Mouse (Mus musculus) left cerebral cortex, postnatal 14 days (tissue): ENCODE results near the gene Zmat5. TPM values are rescaled to one million over a fixed set of nuclear protein-coding genes. Genes with fewer than 3 reads are reported as not detected.

Source experiments
- DNase-seq, 2 experiments: peaks; one replicate each; pipeline ENCODE4 v3.0.0; 2021 to 2022; ENCODE audit warnings: low spot score in 2 of 2, mixed read lengths in 1 of 2
- intact Hi-C: fragments of 180-260 bp; cut with DNase I; formaldehyde crosslinking; loops from one replicate; pipeline ENCODE4 v1.15.1; 2025
- long read RNA-seq, 2 experiments: library from polyadenylated mRNA; stranded (forward); transcript quantifications; one replicate each; pipeline ENCODE4 v2.0.0; 2021
- total RNA-seq, 2 experiments: library from RNA; stranded (reverse); gene quantifications; 2 replicates each; pipeline ENCODE4 v1.2.3; 2021

Gene Zmat5
- total RNA-seq, result 10 to 100 TPM; 25.7 to 30.7 TPM
- long read RNA-seq, experiment 1, transcript Zmat5-201 (6 exons, 792 nt), result major isoform, 7 of 27 reads
- long read RNA-seq, experiment 1, partial matches to known transcripts, result 2 of 27 reads
- long read RNA-seq, experiment 1, other reads (novel, unspliced or antisense), result 18 of 27 reads
- long read RNA-seq, experiment 2, transcript Zmat5-201 (6 exons, 792 nt), result major isoform, 6 of 22 reads
- long read RNA-seq, experiment 2, partial matches to known transcripts, result 2 of 22 reads
- long read RNA-seq, experiment 2, other reads (novel, unspliced or antisense), result 14 of 22 reads

- DNase-seq, result peak; percentile 91 to 95
- intact Hi-C loops, result no loop called here
These were observed at the start of gene Zmat5, which contains the start of gene Uqcr10 for GRCm38 (mm10) chr11:4704072-4704964. Zmat5 (plus strand) TSS chr11:4704678. Uqcr10 (minus strand) TSS chr11:4704342.

- DNase-seq, result no peak
- intact Hi-C loops, result no loop called here
These were observed 44.7 kb upstream of the Zmat5 start for GRCm38 (mm10) chr11:4659818-4660217.

- no peak for DNase-seq
- intact Hi-C loops, result no loop called here
These were observed 44.0 kb upstream of the Zmat5 start for GRCm38 (mm10) chr11:4660309-4661025.

GRCm38 (mm10) chr11:4661324-4661723, 43.2 kb upstream of the Zmat5 start:
- no peak for DNase-seq
- intact Hi-C loops, result no loop called here

GRCm38 (mm10) chr11:4661871-4662495, 42.5 kb upstream of the Zmat5 start:
- intact Hi-C loops, result no loop called here
- no peak for DNase-seq

- intact Hi-C loops, result no loop called here
- no peak for DNase-seq
These were observed 42.0 kb upstream of the Zmat5 start for GRCm38 (mm10) chr11:4662496-4662878.

- no peak for DNase-seq
- intact Hi-C loops, result no loop called here
These were observed 32.7 kb upstream of the Zmat5 start for GRCm38 (mm10) chr11:4671736-4672135.

- no peak for DNase-seq
- intact Hi-C loops, result no loop called here
These were observed 29.9 kb upstream of the Zmat5 start for GRCm38 (mm10) chr11:4674593-4674992.

- intact Hi-C loops, result no loop called here
- no peak for DNase-seq
These were observed 29.3 kb upstream of the Zmat5 start for GRCm38 (mm10) chr11:4675126-4675562.

GRCm38 (mm10) chr11:4675693-4676092, 28.8 kb upstream of the Zmat5 start:
- intact Hi-C loops, result no loop called here
- no peak for DNase-seq

GRCm38 (mm10) chr11:4677250-4677872, 27.1 kb upstream of the Zmat5 start:
- intact Hi-C loops, result no loop called here
- DNase-seq, result no peak

GRCm38 (mm10) chr11:4678700-4679440, 25.6 kb upstream of the Zmat5 start:
- DNase-seq, result peak; percentile 64 to 73
- intact Hi-C loops, result no loop called here

- intact Hi-C loops, result no loop called here
- peak; percentile 38 to 62 for DNase-seq
These were observed 25.0 kb upstream of the Zmat5 start for GRCm38 (mm10) chr11:4679441-4679832.

- intact Hi-C loops, result no loop called here
- no peak for DNase-seq
These were observed 24.4 kb upstream of the Zmat5 start for GRCm38 (mm10) chr11:4680126-4680525.

- no peak for DNase-seq
- intact Hi-C loops, result no loop called here
These were observed 21.0 kb upstream of the Zmat5 start for GRCm38 (mm10) chr11:4683516-4683915.

GRCm38 (mm10) chr11:4684186-4684585, 20.3 kb upstream of the Zmat5 start:
- no peak for DNase-seq
- intact Hi-C loops, result no loop called here

GRCm38 (mm10) chr11:4685071-4685470, 19.4 kb upstream of the Zmat5 start:
- intact Hi-C loops, result no loop called here
- DNase-seq, result no peak

GRCm38 (mm10) chr11:4685510-4685909, 19.0 kb upstream of the Zmat5 start:
- intact Hi-C loops, result no loop called here

More at GRCm38 (mm10) chr11:4685510-4685909, 19.0 kb upstream of the Zmat5 start:
- DNase-seq, result no peak
